Mouse (Mus musculus) adrenal gland, postnatal 14 days (tissue): ENCODE data around the gene Psmg4. TPM values are rescaled to one million over a fixed set of nuclear protein-coding genes. Genes with fewer than 3 reads are reported as not detected.

Experiments
- DNase-seq: peaks from one replicate; pipeline ENCODE4 v3.0.0; 2021; ENCODE audit warnings: mixed read lengths
- total RNA-seq: library from RNA; stranded (reverse); gene quantifications from 2 replicates; pipeline ENCODE4 v1.2.3, GENCODE M21; 2021

Psmg4 gene
- total RNA-seq, 1 experiment from 2014 or later, result 30.2 TPM

DNA sequence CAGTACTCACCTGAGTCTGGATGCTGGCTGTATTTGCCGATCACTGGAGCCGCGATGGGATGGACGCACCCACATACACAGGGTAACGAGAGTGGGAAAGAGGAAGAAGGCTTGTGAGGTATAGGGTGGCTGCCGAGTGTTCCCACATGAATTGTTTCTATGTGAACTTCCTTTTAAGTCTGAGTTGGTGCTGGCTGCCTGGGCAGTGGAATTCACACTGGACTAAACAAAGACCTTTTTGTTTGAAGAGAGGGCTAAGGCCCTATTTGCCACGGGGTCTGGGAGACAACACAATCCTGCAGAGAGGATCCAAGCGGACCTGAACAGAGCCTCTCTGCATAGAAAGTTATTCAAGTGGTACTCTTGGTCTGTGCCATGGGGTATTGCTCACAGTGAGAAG is 30.6 kb downstream of the Psmg4 start:
- no peak for DNase-seq

DNA sequence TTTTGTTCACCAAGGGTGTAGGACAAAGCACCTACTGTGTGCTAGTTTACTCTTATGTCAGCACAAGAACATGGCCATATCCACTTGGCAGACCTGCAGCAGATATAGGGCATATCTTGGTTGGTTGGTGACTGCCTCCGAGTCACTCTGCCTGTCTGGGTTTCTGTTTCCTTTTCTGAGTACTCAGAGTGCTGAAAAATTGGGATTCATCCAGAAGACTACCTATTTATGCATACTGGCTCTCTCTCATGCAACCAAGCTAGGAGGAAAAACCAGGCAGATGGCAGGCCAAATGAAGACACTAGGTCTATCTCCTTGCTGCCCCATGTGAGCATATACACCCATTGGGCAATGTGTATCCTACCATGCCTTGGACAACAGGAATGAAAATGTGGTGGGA is 32.9 kb downstream of the Psmg4 start:
- no peak for DNase-seq

DNA sequence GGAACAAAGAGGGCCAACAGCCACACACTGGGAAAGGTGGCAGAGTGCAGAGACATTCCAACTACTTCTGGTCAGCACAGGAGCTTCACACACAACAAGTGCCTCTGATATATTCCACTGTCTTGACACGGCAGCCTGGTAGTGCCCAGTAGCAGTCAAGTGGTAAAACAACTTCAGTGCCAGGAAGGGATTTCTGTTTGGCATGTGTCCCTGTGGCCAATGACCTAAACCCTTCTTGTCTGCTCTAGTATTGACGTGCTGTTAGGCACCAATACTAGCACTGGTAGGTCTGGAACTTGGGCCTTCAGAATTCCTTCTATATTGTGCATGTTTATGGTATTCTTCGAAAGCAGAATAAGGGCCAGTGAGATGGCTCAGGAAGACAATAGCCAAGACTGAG is 42.5 kb downstream of the Psmg4 start:
- DNase-seq, result no peak

DNA sequence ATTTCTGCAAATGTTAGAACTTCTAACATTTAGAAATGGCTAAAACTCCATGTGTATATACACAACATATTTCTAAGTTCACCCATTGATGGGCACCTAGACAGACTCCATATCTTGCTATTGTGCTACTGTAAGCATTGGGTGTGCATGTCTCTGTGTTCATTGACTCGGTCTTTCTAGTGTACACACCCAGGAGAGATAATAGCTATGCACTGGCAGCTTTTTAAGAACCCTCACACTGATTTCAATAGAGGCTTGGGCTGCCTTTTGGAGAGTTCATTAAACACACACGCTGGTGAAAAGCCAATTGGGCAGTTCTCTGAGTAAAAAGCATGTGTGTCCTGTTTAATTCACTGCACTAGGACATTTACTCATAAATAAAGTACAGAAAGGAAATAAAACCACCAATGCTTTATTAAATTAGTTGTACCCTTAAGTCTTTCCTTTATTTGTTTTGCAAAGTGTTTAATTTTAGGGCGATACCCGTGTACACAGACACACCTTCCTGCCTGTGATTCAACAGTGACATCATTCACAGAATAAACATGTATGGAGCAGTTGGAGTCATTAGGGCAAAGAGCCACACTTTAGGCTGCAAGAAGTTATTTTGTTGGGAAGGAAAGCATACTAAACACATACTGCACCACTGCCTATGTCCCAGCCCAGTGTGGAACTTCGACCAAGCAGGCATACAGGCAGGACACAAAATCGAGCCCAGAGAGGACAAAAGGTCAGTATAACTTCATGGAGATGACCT is 45.1 kb downstream of the Psmg4 start:
- no peak for DNase-seq

DNA sequence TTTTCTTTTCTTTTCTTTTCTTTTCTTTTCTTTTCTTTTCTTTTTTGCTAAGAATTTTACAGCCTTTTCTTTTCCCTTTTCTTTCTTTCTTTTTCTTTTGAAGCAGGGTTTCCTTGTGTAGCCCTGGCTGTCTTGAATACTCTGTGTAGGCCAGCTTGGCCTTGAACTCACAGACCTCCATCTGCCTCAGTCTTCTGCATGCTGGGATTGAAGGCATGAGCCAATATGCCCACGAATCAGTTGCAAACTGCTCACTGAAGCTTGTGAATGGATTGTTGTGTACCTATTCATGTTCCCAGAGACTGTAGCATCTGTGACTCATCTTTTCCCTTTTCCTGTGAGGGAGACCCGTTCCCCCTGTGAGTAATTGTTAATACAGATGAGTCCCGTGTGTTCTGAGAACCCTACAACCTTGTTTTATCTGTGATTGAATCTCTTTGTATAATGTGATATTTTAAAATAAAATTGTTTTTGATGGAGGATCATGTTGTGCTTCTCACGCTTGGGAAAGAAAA is 48.6 kb downstream of the Psmg4 start:
- DNase-seq, result no peak

DNA sequence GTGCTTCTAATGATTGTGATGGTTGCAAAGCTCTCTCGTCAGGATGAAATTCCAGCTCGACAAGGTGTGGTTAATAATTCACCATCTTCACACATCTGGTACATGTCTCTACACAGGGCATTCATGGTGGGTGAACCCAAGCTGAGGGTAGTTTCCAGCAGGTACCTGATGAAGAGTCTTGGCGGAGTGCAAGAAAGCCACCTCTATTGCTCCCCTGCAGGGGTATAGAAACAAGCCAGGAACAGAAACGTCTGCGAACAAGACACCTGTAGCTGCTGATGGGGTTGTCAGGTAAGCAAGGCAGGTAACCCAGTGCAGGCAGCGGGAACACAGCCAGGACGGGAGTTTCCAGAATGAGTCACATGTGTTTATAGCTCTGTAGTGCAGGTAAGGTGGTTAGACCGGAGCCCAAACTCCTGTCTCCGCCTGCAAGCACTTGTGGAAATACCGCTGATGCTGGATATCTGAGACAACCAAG is 50.0 kb downstream of the Psmg4 start:
- no peak for DNase-seq

DNA sequence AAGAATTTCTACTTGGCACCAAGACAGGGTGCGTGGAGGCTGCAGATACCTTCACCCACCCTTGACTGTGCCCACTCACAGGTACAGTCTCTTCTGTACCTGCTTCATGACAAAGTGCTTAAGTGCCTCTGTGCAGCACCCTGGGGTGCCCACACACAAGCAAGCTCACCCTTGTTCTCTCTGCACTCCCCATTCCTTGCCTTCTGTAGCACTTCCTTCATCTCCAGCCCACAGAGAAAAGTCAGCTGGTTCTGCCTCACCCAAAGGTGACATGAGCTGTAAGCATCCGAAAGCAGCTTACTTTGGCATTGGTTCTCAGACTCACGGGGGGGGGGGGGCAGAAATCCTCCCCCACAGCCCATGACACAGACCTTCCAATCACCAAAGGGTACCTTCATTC is 52.1 kb downstream of the Psmg4 start:
- no peak for DNase-seq

DNA sequence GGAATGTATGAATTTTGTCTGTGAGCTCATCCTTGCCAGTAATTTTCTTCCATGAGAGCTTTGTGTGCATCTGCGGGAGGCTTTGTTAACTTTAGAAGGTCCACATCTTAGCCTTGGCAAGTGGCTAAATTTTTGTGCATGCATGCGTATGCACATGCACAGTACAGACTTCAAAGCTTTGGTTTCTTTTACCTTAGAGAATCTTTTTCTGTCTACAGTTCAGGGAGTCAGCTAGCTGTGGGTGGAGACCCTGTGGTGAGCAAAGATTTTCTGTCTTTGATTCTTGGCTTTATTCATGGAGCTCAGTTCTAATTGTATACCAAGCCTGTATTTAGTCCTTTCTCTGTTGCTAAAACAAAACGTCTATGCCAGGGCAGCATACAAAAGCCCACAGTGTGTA is 56.0 kb downstream of the Psmg4 start:
- DNase-seq, result no peak

DNA sequence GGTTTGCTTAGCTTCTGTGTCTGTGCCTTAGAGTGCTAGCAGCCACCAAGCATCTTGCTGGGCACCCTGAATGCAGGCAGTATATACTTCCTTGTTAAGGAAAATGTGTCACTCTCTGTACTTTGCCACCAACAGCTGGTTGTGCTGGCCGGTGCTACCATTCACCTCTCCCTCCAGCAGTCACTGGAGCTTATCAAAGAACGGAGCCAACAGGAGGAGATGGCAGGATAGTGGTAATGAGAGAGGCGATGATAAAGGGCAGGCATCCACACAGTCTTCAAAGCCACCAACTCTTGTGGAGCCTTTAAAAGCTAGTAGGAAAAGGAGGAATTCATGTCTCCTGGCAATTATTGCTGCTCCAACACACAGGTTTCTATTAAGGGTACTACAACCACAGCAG is 57.0 kb downstream of the Psmg4 start:
- DNase-seq, result no peak

DNA sequence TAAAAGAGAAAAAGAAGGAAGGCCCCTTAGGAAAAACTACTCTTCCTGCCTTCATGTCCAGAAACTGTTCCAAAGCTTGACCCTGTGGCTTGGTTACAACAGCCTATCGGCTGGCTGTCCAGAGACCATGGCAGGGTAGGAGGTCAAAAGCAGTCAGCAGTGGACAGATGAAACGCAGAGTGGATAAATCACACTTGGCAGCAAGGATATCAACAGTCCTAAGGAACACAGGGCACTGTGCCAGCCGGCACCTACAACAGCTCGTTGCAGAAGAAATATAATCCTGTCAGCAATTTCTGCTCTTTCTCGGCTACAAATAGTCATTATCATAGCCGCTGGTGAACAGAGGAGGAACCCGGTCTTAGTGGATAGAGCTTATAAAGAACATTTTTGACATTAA is 60.2 kb downstream of the Psmg4 start:
- DNase-seq, result peak; percentile 80

DNA sequence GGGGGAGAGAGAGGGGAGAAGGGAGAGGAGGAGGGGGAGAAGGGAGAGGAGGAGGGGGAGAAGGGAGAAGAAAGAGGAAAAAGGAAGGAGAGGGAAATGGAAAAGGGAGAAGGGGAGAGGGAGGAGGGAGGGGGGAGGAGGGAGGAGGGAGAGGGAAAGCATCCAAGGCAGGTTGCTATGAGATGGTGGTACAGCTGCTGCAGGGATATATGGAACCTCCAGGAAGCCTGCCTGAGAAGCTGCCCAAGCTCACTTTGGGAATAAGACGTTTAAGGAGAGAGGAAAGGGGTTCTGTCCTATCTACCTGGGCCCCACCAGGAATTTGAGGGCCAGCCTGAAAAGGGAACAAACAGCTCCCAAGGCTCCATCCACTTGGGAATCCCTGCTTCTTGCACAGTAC is 64.2 kb downstream of the Psmg4 start:
- DNase-seq, result no peak

Other genes starting within 250 kb of the Psmg4 start
- 39.0 and 51.5 TPM in 2 replicates for gene Nqo2, start 198.3 kb upstream of the Psmg4 start, total RNA-seq
- gene Ripk1, start 160.6 kb upstream of the Psmg4 start, total RNA-seq, result 29.5 and 31.4 TPM in 2 replicates
- 214 and 236 TPM in 2 replicates for gene Serpinb6a, start 160.2 kb upstream of the Psmg4 start, total RNA-seq
- gene Bphl, start 125.4 kb upstream of the Psmg4 start, total RNA-seq, result 57.7 and 79.8 TPM in 2 replicates
- gene Tubb2a, start 85.0 kb upstream of the Psmg4 start, total RNA-seq, result 46.1 and 59.9 TPM in 2 replicates
- gene Tubb2b, start 32.5 kb upstream of the Psmg4 start, total RNA-seq, result 5.5 and 22.5 TPM in 2 replicates
- 7.8 and 11.3 TPM in 2 replicates for gene Slc22a23, start 182.2 kb downstream of the Psmg4 start, total RNA-seq